Mouse (Mus musculus) myocyte (in vitro differentiated cells): ENCODE measurements around the gene Vhl.

Experiments
- CEBPB ChIP-seq: IDR thresholded peaks from 2 replicates; pipeline ENCODE4 v1.6.1; 2011; ENCODE audit warnings: mild to moderate bottlenecking, moderate library complexity; ENCODE audit not compliant: poor library complexity, insufficient read depth, severe bottlenecking
- MYOD1 ChIP-seq, 3 experiments: IDR thresholded peaks; one replicate each; pipeline ENCODE4 v1.6.1; 2011; ENCODE audit warnings: control low read depth in 2 of 3, low read depth in 2 of 3, mild to moderate bottlenecking in 2 of 3, moderate library complexity in 1 of 3; ENCODE audit not compliant: insufficient read length in 2 of 3, control insufficient read depth in 1 of 3
- MYOG ChIP-seq, 3 experiments: IDR thresholded peaks; one replicate each; pipeline ENCODE4 v1.6.1; 2011; ENCODE audit warnings: control low read depth in 2 of 3, low read depth in 2 of 3, mild to moderate bottlenecking in 2 of 3; ENCODE audit not compliant: insufficient read length in 2 of 3, control insufficient read depth in 1 of 3, insufficient read depth in 1 of 3
- POLR2A ChIP-seq: IDR thresholded peaks from one replicate; pipeline ENCODE4 v1.6.1; 2011; ENCODE audit warnings: low read depth, mild to moderate bottlenecking, control low read depth, moderate library complexity; ENCODE audit not compliant: insufficient read length
- POLR2AphosphoS2 ChIP-seq: IDR thresholded peaks from one replicate; pipeline ENCODE4 v1.6.1; 2011; ENCODE audit warnings: low read depth, control low read depth; ENCODE audit not compliant: insufficient read length
- TCF12 ChIP-seq: IDR thresholded peaks from one replicate; pipeline ENCODE4 v1.6.1; 2011; ENCODE audit warnings: mild to moderate bottlenecking, control low read depth; ENCODE audit not compliant: poor library complexity, insufficient read depth, severe bottlenecking

DNA sequence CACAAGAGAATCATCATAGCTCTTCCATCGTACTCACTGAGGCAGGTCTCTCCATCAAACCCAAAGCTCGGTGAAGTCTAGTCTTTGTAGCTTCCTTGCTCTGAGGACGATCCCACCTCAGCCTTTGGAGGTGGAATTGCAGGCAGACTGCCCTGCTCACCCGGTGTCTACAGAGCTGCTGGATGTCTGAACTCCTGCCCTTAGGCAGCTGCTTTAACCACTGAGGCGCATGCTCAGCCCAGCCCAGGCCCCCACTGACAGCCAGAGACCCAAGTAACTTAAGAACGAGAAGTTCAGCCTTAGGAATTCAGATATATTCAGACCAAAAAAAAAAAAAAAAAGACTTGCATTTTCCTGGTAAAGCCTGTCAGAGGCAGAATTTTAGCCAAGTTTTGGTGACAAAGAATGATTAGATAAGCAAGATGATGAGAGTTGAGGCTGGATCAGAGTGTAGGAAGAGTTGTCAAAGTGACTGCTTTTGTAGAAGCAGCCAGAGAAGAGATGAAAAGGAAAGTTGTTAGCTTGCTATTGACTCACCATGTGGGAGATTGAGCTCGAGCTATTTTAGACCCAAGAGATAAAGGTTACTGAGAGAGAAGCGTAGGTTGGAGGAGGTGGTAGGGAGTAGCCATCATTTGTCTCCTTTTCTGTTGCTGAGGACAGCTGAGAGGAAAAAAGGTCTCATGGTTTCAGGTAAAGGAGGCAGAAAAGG lies 11.3 kb upstream of the Vhl start:
- TF ChIP-seq CEBPB = no peak
- TF ChIP-seq MYOD1 (IDR thresholded peaks at IDR 0.05; ENCODE audit: control insufficient read depth in 1 of 3, insufficient read length in 2 of 3, low read depth in 2 of 3) = peak in 1 of 3 experiments; percentile 56
- no peak for TF ChIP-seq POLR2A
- TF ChIP-seq MYOG (IDR thresholded peaks at IDR 0.05; ENCODE audit: control insufficient read depth in 1 of 3, insufficient read depth in 1 of 3, insufficient read length in 2 of 3, low read depth in 2 of 3) = peak in 1 of 3 experiments; percentile 73
- TF ChIP-seq POLR2AphosphoS2 = no peak
- no peak for TF ChIP-seq TCF12
